ENCODE assay signal across 8 mouse cellular contexts in the genomic region with DNA sequence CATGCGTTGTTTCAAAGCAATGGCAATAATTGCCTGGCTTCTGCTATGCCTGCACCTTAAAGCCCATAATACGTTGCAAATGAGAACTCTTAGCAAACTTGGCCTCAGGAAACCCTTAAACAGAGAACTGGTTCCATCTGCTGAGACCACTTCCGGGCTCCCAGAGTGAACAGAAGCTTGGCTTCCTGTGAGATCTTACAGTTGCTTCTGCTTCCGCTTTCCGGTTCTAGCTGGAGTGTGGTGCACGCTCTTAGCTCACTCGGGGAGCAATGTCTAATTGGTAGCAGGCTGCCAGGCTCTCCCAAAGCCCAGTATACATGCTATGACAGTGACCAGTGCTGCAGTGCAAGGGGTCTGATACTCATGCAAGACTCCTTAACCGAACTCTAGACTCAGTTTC.
DNase-seq lines count a peak whose midpoint lies in the region; ATAC-seq and TF ChIP-seq lines count a peak whose summit lies in the region.

No protein-coding gene starts in this region.

- intact Hi-C loops in left cerebral cortex, postnatal 25 days (cut with DNase I) = no loop called here

- H3K27me3 ChIP-seq in hindbrain, postnatal 0 days (ENCODE audit: insufficient read depth, low read length) = no peaks in the 10 kb centered on the region
- no peaks in the 10 kb centered on the region for H3K27me3 ChIP-seq in hindbrain, embryonic 16.5 days (replicated peaks; ENCODE audit: control insufficient read depth, insufficient read depth, low read length)
- no peaks in the 10 kb centered on the region for H3K27me3 ChIP-seq in liver, embryonic 14.5 days (ENCODE audit: control insufficient read depth, insufficient read depth, low read length)
- no peaks in the 10 kb centered on the region for H3K27me3 ChIP-seq in spleen, adult 2 months (ENCODE audit: control insufficient read depth, insufficient read depth, low read length)
- no peaks in the 10 kb centered on the region for H3K27me3 ChIP-seq in hindbrain, embryonic 14.5 days (ENCODE audit: control insufficient read depth, insufficient read depth, low read length)

- no peaks in the 10 kb centered on the region for H3K4me1 ChIP-seq in hindbrain, postnatal 0 days (ENCODE audit: insufficient read depth, low read length)
- no peaks in the 10 kb centered on the region; the same call in 1 of the 2 replicates for H3K4me1 ChIP-seq in hindbrain, embryonic 16.5 days (ENCODE audit: control insufficient read depth, insufficient read depth, low read depth, low read length)
- H3K4me1 ChIP-seq in bone marrow, adult 2 months (ENCODE audit: control insufficient read depth, insufficient read depth, low read length) = peaks cover 3% of the 10 kb centered on the region
- peaks cover 0 to 22% of the 10 kb centered on the region in 2 experiments; a peak in 3 of 4 replicates for H3K4me1 ChIP-seq in liver, embryonic 14.5 days (replicated peaks; ENCODE audit: control insufficient read depth in 2 of 2, insufficient read depth in 2 of 2, low read length in 1 of 2)
- H3K4me1 ChIP-seq in spleen, adult 2 months (ENCODE audit: control insufficient read depth, insufficient read depth, insufficient read length) = peaks cover 3% of the 10 kb centered on the region; the same call in 1 of the 2 replicates
- no peaks in the 10 kb centered on the region for H3K4me1 ChIP-seq in hindbrain, embryonic 14.5 days (replicated peaks; ENCODE audit: control insufficient read depth, insufficient read depth, low read length)

- no peak overlapping the region for H3K4me3 ChIP-seq in hindbrain, postnatal 0 days (ENCODE audit: low read length)
- no peak overlapping the region for H3K4me3 ChIP-seq in hindbrain, embryonic 16.5 days (ENCODE audit: low read length)
- no peak overlapping the region for H3K4me3 ChIP-seq in bone marrow, adult 2 months (replicated peaks; ENCODE audit: control insufficient read depth, low read depth, low read length)
- no peak overlapping the region for H3K4me3 ChIP-seq in liver, embryonic 14.5 days (ENCODE audit: insufficient read depth in 1 of 2, low read depth in 2 of 2, low read length in 2 of 2)
- no peak overlapping the region for H3K4me3 ChIP-seq in spleen, adult 2 months (ENCODE audit: extremely low read depth, insufficient read depth, insufficient read length)
- no peak overlapping the region for H3K4me3 ChIP-seq in hindbrain, embryonic 14.5 days (replicated peaks; ENCODE audit: low read length)

- no peaks in the 10 kb centered on the region for H3K9me3 ChIP-seq in hindbrain, postnatal 0 days (ENCODE audit: low read length)
- H3K9me3 ChIP-seq in hindbrain, embryonic 16.5 days (ENCODE audit: control insufficient read depth, low read length) = no peaks in the 10 kb centered on the region
- no peaks in the 10 kb centered on the region for H3K9me3 ChIP-seq in liver, embryonic 14.5 days (ENCODE audit: control insufficient read depth, low read length)
- H3K9me3 ChIP-seq in hindbrain, embryonic 14.5 days (ENCODE audit: control insufficient read depth, low read length) = peaks cover 3% of the 10 kb centered on the region; the same call in 1 of the 2 replicates

- no peak for TF ChIP-seq POLR2A in bone marrow, adult 2 months (IDR thresholded peaks at IDR 0.05; ENCODE audit: borderline replicate concordance, control insufficient read depth, low read depth, low read length)
- TF ChIP-seq POLR2A in spleen, adult 2 months (IDR thresholded peaks at IDR 0.05; ENCODE audit: low read depth, low read length) = no peak

- H3K27ac ChIP-seq in hindbrain, postnatal 0 days = no peak overlapping the region
- H3K27ac ChIP-seq in hindbrain, embryonic 16.5 days (ENCODE audit: low read depth, low read length) = no peak overlapping the region
- H3K27ac ChIP-seq in bone marrow, adult 2 months (ENCODE audit: control insufficient read depth, insufficient read depth, low read depth, low read length, poor library complexity) = peak overlapping the region; percentile 31; the same call in 1 of the 2 replicates
- H3K27ac ChIP-seq in liver, embryonic 14.5 days = no peak overlapping the region
- H3K27ac ChIP-seq in spleen, adult 2 months (ENCODE audit: insufficient read depth, low read length) = peak overlapping the region; percentile 63
- H3K27ac ChIP-seq in hindbrain, embryonic 14.5 days = no peak overlapping the region

- H3K36me3 ChIP-seq in hindbrain, postnatal 0 days (ENCODE audit: insufficient read depth, low read length) = no peaks in the 10 kb centered on the region
- no peaks in the 10 kb centered on the region for H3K36me3 ChIP-seq in hindbrain, embryonic 16.5 days (ENCODE audit: control insufficient read depth, insufficient read depth, low read length)
- H3K36me3 ChIP-seq in liver, embryonic 14.5 days (replicated peaks; ENCODE audit: control insufficient read depth, insufficient read depth, low read depth) = no peaks in the 10 kb centered on the region
- H3K36me3 ChIP-seq in spleen, adult 2 months (ENCODE audit: control insufficient read depth, insufficient read depth, low read length) = no peaks in the 10 kb centered on the region
- no peaks in the 10 kb centered on the region for H3K36me3 ChIP-seq in hindbrain, embryonic 14.5 days (replicated peaks; ENCODE audit: control insufficient read depth, insufficient read depth)

- no peak for ATAC-seq in hindbrain, postnatal 0 days
- ATAC-seq in hindbrain, embryonic 16.5 days = no peak
- peak; percentile 37; the same call in 1 of the 2 replicates for ATAC-seq in liver, embryonic 14.5 days (ENCODE audit: insufficient read depth)
- no peak for ATAC-seq in cerebellum, adult (ENCODE audit: insufficient number of reproducible peaks, low FRiP score, low TSS enrichment)
- ATAC-seq in hindbrain, embryonic 14.5 days (ENCODE audit: low FRiP score) = no peak

- no peak overlapping the region for H3K9ac ChIP-seq in hindbrain, postnatal 0 days (replicated peaks; ENCODE audit: low read length)
- no peak overlapping the region for H3K9ac ChIP-seq in hindbrain, embryonic 16.5 days (ENCODE audit: low read depth, low read length)
- H3K9ac ChIP-seq in liver, embryonic 14.5 days (replicated peaks) = no peak overlapping the region
- H3K9ac ChIP-seq in hindbrain, embryonic 14.5 days = no peak overlapping the region

- no peak overlapping the region for H3K4me2 ChIP-seq in hindbrain, postnatal 0 days (ENCODE audit: low read depth, low read length)
- H3K4me2 ChIP-seq in hindbrain, embryonic 16.5 days (ENCODE audit: low read length) = no peak overlapping the region
- no peak overlapping the region for H3K4me2 ChIP-seq in liver, embryonic 14.5 days (ENCODE audit: low read depth)
- H3K4me2 ChIP-seq in hindbrain, embryonic 14.5 days (replicated peaks) = no peak overlapping the region

- no peak for TF ChIP-seq CTCF in hindbrain, postnatal 0 days (IDR thresholded peaks at IDR 0.05; ENCODE audit: low read depth)
- no peak for TF ChIP-seq CTCF in bone marrow, adult 2 months (IDR thresholded peaks at IDR 0.05; ENCODE audit: control insufficient read depth, insufficient read depth, low read length)
- no peak for TF ChIP-seq CTCF in liver, embryonic 14.5 days (IDR thresholded peaks at IDR 0.05; ENCODE audit: low read depth)
- TF ChIP-seq CTCF in spleen, adult 2 months (IDR thresholded peaks at IDR 0.05; ENCODE audit: extremely low read depth, insufficient read depth, insufficient read length, insufficient replicate concordance) = no peak

- TF ChIP-seq EP300 in liver, embryonic 14.5 days (IDR thresholded peaks at IDR 0.05; ENCODE audit: low read depth) = no peak

- DNase-seq in hindbrain, postnatal 0 days (ENCODE audit: low spot score) = peak; percentile 15
- peak in 2 of 3 experiments; percentile 24 to 31 for DNase-seq in liver, embryonic 14.5 days (ENCODE audit: low read depth in 3 of 3, low spot score in 3 of 3)
- peak; percentile 56 to 62 for DNase-seq in spleen, adult 2 months (ENCODE audit: low read depth in 1 of 2, low spot score in 2 of 2)
- no peak for DNase-seq in left cerebral cortex, postnatal 25 days (ENCODE audit: low spot score in 2 of 2)
- DNase-seq in hindbrain, embryonic 14.5 days (ENCODE audit: low spot score) = no peak

- 92% methylated on average over 8 of the region's 8 CpGs for WGBS in hindbrain, postnatal 0 days
- WGBS in hindbrain, embryonic 16.5 days = 83% methylated on average over 8 of the region's 8 CpGs
- WGBS in bone marrow, adult 2 months = 5% methylated on average over 8 of the region's 8 CpGs
- WGBS in liver, embryonic 14.5 days (ENCODE audit: insufficient replicate concordance) = 31% methylated on average over 8 of the region's 8 CpGs
- WGBS in spleen, adult 2 months = 8% methylated on average over 8 of the region's 8 CpGs
- 91% methylated on average over 8 of the region's 8 CpGs for WGBS in hindbrain, embryonic 14.5 days

Comparison
In these comparisons a context has a peak if more than half of its experiments do, and no peak if none do; other contexts are left out.
1. DNase-seq: peak in hindbrain, postnatal 0 days (single experiment), liver, embryonic 14.5 days (2 of 3) and spleen, adult 2 months (2 of 2); none in left cerebral cortex, postnatal 25 days (0 of 2) and hindbrain, embryonic 14.5 days (single experiment).
2. H3K27ac ChIP-seq: peak in bone marrow, adult 2 months (single experiment) and spleen, adult 2 months (single experiment); none in hindbrain, postnatal 0 days (single experiment), hindbrain, embryonic 16.5 days (single experiment), liver, embryonic 14.5 days (single experiment) and hindbrain, embryonic 14.5 days (single experiment).